Mouse (Mus musculus): Measurements from ENCODE around the gene Slc41a2. TPM values are rescaled to one million over a fixed set of nuclear protein-coding genes. Genes with fewer than 3 reads are reported as not detected.

The Slc41a2 gene
- polyA plus RNA-seq, 1 experiment, result 8.5 TPM

DNA sequence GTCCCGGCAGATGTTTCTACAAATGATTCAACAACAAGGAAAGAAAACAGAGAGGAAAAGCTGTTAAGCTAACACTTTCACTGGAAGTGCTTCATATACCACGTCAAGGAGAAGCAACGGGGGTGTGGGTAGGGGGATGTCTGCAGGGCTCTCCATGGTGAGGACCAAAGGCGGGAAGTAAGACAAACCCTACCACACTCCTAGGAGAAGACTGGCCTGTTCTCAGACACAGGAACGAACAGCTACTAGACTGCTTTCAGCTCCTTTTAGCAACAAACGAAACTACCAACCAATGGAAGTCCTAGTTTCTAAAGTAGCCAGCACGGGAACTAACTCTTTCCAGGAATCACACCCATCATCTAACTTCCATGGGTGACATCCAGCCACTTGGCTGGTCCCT is 89.6 kb downstream of the Slc41a2 start:
- TF ChIP-seq CTCF (IDR thresholded peaks at IDR 0.05; ENCODE audit: control insufficient read depth, insufficient read depth, insufficient replicate concordance, low read depth, low read length), result no peak
- TF ChIP-seq POLR2A (IDR thresholded peaks at IDR 0.05; ENCODE audit: control insufficient read depth, low read depth, low read length), result no peak
- Histone ChIP-seq H3K27ac (ENCODE audit: control insufficient read depth, insufficient read depth, low read depth, low read length) (no peak overlapping the region), H3K4me1 (ENCODE audit: control insufficient read depth, insufficient read depth, low read length) (no peaks in the 10 kb centered on the region), H3K27me3 (ENCODE audit: control insufficient read depth, insufficient read depth, low read length) (no peaks in the 10 kb centered on the region), H3K36me3 (ENCODE audit: control insufficient read depth, insufficient read depth, low read length) (no peaks in the 10 kb centered on the region), H3K4me3 (ENCODE audit: control insufficient read depth, low read depth, low read length) (no peak overlapping the region)

DNA sequence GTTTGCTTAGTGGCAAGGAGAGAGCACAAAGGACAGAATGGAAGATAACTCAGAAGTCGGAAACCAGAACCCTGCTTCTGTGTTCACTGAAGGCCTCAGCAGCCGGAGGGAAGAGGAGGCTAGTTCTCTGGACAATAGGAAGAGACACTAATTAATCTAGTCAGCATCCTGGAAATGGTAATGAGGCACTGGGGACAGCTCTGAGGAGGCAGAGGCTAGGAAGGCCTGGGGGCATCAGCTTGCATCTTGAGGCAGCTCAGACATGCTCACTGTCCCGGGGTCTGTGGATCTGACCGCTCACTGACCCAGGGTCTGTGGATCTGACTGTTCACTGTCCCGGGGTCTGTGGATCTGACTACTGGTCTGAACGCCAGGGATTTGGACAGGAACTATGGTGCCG is 92.0 kb downstream of the Slc41a2 start:
- Histone ChIP-seq H3K36me3 (ENCODE audit: control insufficient read depth, insufficient read depth, low read length) (no peaks in the 10 kb centered on the region), H3K27me3 (ENCODE audit: control insufficient read depth, insufficient read depth, low read length) (no peaks in the 10 kb centered on the region), H3K4me3 (ENCODE audit: control insufficient read depth, low read depth, low read length) (no peak overlapping the region), H3K4me1 (ENCODE audit: control insufficient read depth, insufficient read depth, low read length) (no peaks in the 10 kb centered on the region), H3K27ac (ENCODE audit: control insufficient read depth, insufficient read depth, low read depth, low read length) (no peak overlapping the region)
- TF ChIP-seq CTCF (IDR thresholded peaks at IDR 0.05; ENCODE audit: control insufficient read depth, insufficient read depth, insufficient replicate concordance, low read depth, low read length) (no peak), POLR2A (IDR thresholded peaks at IDR 0.05; ENCODE audit: control insufficient read depth, low read depth, low read length) (no peak)

DNA sequence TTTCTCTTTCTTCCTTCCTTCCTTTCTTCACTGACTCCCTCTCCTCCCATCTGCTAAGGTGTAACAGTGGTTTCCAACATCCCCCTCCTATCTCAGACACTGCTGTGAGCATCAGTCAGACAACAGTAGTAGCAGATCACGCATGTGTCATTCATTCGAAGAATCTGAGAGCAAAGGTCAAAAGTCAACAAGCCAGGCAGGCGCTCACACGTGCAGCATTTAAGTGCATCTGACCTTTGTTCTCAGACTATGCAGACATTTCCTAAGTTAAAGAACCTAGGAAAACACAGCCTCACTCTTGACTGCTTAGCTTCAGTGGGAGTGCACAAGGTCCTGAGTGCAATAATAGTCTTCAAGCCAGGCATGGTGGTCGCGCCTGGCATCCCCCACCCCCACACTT is 93.6 kb downstream of the Slc41a2 start:
- TF ChIP-seq CTCF (IDR thresholded peaks at IDR 0.05; ENCODE audit: control insufficient read depth, insufficient read depth, insufficient replicate concordance, low read depth, low read length) (no peak), POLR2A (IDR thresholded peaks at IDR 0.05; ENCODE audit: control insufficient read depth, low read depth, low read length) (no peak)
- H3K4me1 ChIP-seq (ENCODE audit: control insufficient read depth, insufficient read depth, low read length), result no peaks in the 10 kb centered on the region
- no peaks in the 10 kb centered on the region for H3K36me3 ChIP-seq (ENCODE audit: control insufficient read depth, insufficient read depth, low read length)
- H3K27ac ChIP-seq (ENCODE audit: control insufficient read depth, insufficient read depth, low read depth, low read length), result no peak overlapping the region
- H3K27me3 ChIP-seq (ENCODE audit: control insufficient read depth, insufficient read depth, low read length), result no peaks in the 10 kb centered on the region
- H3K4me3 ChIP-seq (ENCODE audit: control insufficient read depth, low read depth, low read length), result no peak overlapping the region

DNA sequence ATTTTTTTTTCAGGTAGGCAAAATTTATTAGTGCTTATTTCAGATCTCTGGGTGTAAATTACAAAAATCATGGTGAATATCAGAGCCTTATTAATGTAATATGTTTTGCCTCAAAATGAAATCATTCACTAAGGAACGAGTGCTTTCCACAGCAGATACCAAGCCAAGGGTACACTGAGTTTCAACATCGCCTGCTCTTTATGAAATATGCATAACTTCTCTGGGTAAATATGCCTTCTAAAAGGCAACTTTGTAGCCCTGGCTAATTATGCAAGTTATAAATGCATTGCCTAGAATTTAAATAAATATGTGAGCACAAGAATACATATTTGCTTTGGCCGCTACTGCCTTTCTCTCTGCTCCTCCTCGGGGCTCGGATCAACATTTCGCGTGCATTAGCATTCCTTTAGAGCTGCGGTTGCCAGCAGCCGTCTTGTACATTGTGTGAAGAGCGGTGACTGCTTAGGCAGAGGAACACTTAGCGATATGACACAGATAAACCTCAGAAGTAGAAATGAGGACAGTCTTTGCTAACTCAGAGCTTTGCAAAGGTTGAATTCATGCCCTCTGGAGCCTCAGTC is 95.5 kb downstream of the Slc41a2 start:
- H3K36me3 ChIP-seq (ENCODE audit: control insufficient read depth, insufficient read depth, low read length), result no peaks in the 10 kb centered on the region
- H3K27me3 ChIP-seq (ENCODE audit: control insufficient read depth, insufficient read depth, low read length), result no peaks in the 10 kb centered on the region
- H3K27ac ChIP-seq (ENCODE audit: control insufficient read depth, insufficient read depth, low read depth, low read length), result no peak overlapping the region
- H3K4me1 ChIP-seq (ENCODE audit: control insufficient read depth, insufficient read depth, low read length), result no peaks in the 10 kb centered on the region
- no peak overlapping the region for H3K4me3 ChIP-seq (ENCODE audit: control insufficient read depth, low read depth, low read length)
- TF ChIP-seq CTCF (IDR thresholded peaks at IDR 0.05; ENCODE audit: control insufficient read depth, insufficient read depth, insufficient replicate concordance, low read depth, low read length) (no peak), POLR2A (IDR thresholded peaks at IDR 0.05; ENCODE audit: control insufficient read depth, low read depth, low read length) (no peak)

DNA sequence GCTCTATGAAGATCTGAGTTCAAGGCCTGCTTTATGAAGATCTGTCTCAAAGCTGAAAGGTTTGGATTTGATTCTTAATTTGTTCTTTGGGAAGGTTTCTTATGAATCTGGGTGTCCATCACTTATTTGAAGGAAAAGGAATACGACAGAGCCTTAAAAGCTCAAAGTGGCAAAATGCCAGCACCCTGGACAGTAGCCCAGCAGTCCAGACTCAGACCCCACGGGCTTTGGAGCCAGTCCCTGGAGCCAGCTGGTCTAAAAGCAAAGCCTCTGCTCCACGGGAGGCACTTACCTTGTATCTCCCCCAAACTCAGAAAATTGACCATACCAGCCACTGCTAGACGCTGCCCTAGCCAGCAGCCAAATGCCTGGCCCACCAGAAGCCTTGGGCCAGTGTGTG is 103.3 kb downstream of the Slc41a2 start:
- no peak overlapping the region for H3K27ac ChIP-seq (ENCODE audit: control insufficient read depth, insufficient read depth, low read depth, low read length)
- H3K4me1 ChIP-seq (ENCODE audit: control insufficient read depth, insufficient read depth, low read length), result no peaks in the 10 kb centered on the region
- no peak for TF ChIP-seq POLR2A (IDR thresholded peaks at IDR 0.05; ENCODE audit: control insufficient read depth, low read depth, low read length)
- no peak overlapping the region for H3K4me3 ChIP-seq (ENCODE audit: control insufficient read depth, low read depth, low read length)
- H3K27me3 ChIP-seq (ENCODE audit: control insufficient read depth, insufficient read depth, low read length), result no peaks in the 10 kb centered on the region
- H3K36me3 ChIP-seq (ENCODE audit: control insufficient read depth, insufficient read depth, low read length), result no peaks in the 10 kb centered on the region

DNA sequence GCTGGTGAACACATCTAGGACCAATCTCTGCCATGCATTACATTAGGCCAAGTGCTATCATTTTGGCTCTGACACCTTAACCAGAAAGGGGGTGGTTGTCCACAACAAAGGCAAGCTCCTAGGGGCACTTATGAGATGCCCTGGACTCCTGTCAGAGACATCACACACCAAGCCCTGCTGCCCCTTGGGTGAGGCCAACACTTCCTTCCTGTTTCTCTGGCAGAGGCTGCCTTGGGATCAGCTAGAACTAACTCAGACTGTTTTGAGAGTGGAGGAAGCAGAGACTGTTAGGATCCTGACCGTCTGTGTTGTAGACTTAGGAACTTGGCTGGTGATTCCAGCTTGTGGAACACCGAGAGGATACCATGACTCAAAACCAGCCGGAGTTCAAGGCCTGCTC is 103.7 kb downstream of the Slc41a2 start:
- Histone ChIP-seq H3K27ac (ENCODE audit: control insufficient read depth, insufficient read depth, low read depth, low read length) (no peak overlapping the region), H3K27me3 (ENCODE audit: control insufficient read depth, insufficient read depth, low read length) (no peaks in the 10 kb centered on the region), H3K4me1 (ENCODE audit: control insufficient read depth, insufficient read depth, low read length) (no peaks in the 10 kb centered on the region), H3K36me3 (ENCODE audit: control insufficient read depth, insufficient read depth, low read length) (no peaks in the 10 kb centered on the region), H3K4me3 (ENCODE audit: control insufficient read depth, low read depth, low read length) (no peak overlapping the region)
- TF ChIP-seq CTCF (IDR thresholded peaks at IDR 0.05; ENCODE audit: control insufficient read depth, insufficient read depth, insufficient replicate concordance, low read depth, low read length), result no peak
- no peak for TF ChIP-seq POLR2A (IDR thresholded peaks at IDR 0.05; ENCODE audit: control insufficient read depth, low read depth, low read length)

DNA sequence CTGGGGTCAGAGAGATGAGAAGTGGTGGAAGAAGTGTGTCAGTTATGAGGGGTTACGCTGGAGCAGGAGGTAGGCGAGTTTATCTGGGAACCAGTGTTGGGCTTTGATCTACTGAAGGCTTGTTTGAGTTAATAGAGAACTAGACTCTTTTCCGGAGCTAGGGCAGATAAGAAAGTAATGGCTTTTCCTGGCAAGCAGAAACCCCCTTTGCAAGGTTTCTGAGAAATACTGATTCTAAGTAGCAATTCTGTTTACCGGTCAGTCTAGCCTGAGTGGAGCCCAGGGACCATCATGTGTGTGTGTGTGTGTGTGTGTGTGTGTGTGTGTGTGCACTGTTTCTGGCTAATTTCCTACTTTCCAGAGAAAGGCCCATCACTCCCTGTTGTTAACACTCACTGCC is 109.1 kb downstream of the Slc41a2 start:
- TF ChIP-seq POLR2A (IDR thresholded peaks at IDR 0.05; ENCODE audit: control insufficient read depth, low read depth, low read length) (no peak), CTCF (IDR thresholded peaks at IDR 0.05; ENCODE audit: control insufficient read depth, insufficient read depth, insufficient replicate concordance, low read depth, low read length) (no peak)
- no peaks in the 10 kb centered on the region for H3K27me3 ChIP-seq (ENCODE audit: control insufficient read depth, insufficient read depth, low read length)

DNA sequence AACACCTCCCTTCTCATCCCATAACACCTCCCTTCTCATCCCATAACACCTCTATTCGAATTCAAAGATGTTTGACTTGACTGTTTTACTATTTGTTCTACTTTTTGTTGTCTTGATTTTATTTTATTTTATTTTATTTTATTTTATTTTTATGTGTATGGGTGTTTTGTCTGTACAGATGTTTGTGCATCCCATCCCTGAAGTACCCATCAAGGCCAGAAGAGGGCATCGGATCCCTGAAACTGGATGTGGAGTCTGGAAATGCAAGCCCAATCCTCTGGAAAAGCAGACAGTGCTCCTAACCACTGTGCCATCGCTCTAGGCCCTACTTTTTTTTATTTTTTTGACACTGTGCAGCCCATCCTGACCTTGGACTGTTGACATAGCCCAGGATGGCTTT is 112.7 kb downstream of the Slc41a2 start:
- H3K4me1 ChIP-seq (ENCODE audit: control insufficient read depth, insufficient read depth, low read length), result no peaks in the 10 kb centered on the region
- no peak for TF ChIP-seq POLR2A (IDR thresholded peaks at IDR 0.05; ENCODE audit: control insufficient read depth, low read depth, low read length)
- TF ChIP-seq CTCF (IDR thresholded peaks at IDR 0.05; ENCODE audit: control insufficient read depth, insufficient read depth, insufficient replicate concordance, low read depth, low read length), result peak; percentile 13; the same call in 1 of the 2 replicates
- H3K4me3 ChIP-seq (ENCODE audit: control insufficient read depth, low read depth, low read length), result no peak overlapping the region
- no peaks in the 10 kb centered on the region for H3K27me3 ChIP-seq (ENCODE audit: control insufficient read depth, insufficient read depth, low read length)
- no peaks in the 10 kb centered on the region for H3K36me3 ChIP-seq (ENCODE audit: control insufficient read depth, insufficient read depth, low read length)
- H3K27ac ChIP-seq (ENCODE audit: control insufficient read depth, insufficient read depth, low read depth, low read length), result no peak overlapping the region

More for the DNA sequence above, 109.1 kb downstream of the Slc41a2 start:
- Histone ChIP-seq H3K4me3 (ENCODE audit: control insufficient read depth, low read depth, low read length) (no peak overlapping the region), H3K4me1 (ENCODE audit: control insufficient read depth, insufficient read depth, low read length) (no peaks in the 10 kb centered on the region), H3K27ac (ENCODE audit: control insufficient read depth, insufficient read depth, low read depth, low read length) (no peak overlapping the region), H3K36me3 (ENCODE audit: control insufficient read depth, insufficient read depth, low read length) (no peaks in the 10 kb centered on the region)
